Mouse (Mus musculus) forebrain, embryonic 16.5 days (tissue): ENCODE measurements around the gene Lat. TPM values are rescaled to one million over a fixed set of nuclear protein-coding genes. Genes with fewer than 3 reads are reported as not detected.
"Not testable (repeated sequence)": the region's sequence is repeated elsewhere in the genome, so short reads cannot be mapped to it uniquely, and the experiment has no call there.

ENCODE experiments used
- ATAC-seq: fragments of 200-750 bp; cut with Nextera tagmentation; 2 replicates; pipeline ENCODE4 v1.8.0; 2017; ENCODE audit warnings: mild to moderate bottlenecking, moderate library complexity
- H3K27ac ChIP-seq: fragments of 300-500 bp; sonication (generic); 2 replicates; pipeline ENCODE4 v1.5.1; 2014; ENCODE audit warnings: low read length, control low read depth
- H3K27me3 ChIP-seq: fragments of 300-500 bp; sonication (generic); replicated peaks from 2 replicates; pipeline ENCODE4 v1.6.1; 2014; ENCODE audit warnings: low read length; ENCODE audit not compliant: control insufficient read depth, insufficient read depth
- H3K36me3 ChIP-seq: fragments of 300-500 bp; sonication (generic); 2 replicates; pipeline ENCODE4 v1.6.1; 2014; ENCODE audit not compliant: control insufficient read depth, insufficient read depth
- H3K4me1 ChIP-seq: fragments of 300-500 bp; sonication (generic); replicated peaks from 2 replicates; pipeline ENCODE4 v1.6.1; 2014; ENCODE audit warnings: low read length; ENCODE audit not compliant: control insufficient read depth, insufficient read depth
- H3K4me2 ChIP-seq: fragments of 300-500 bp; sonication (generic); 2 replicates; pipeline ENCODE4 v1.6.1; 2014; ENCODE audit warnings: mild to moderate bottlenecking, low read length, control low read depth
- H3K4me3 ChIP-seq: fragments of 300-500 bp; sonication (generic); replicated peaks from 2 replicates; pipeline ENCODE4 v1.5.1; 2014; ENCODE audit warnings: mild to moderate bottlenecking, low read length, control low read depth
- H3K9ac ChIP-seq: fragments of 300-500 bp; sonication (generic); replicated peaks from 2 replicates; pipeline ENCODE4 v1.6.1; 2014; ENCODE audit warnings: low read depth, low read length, control low read depth
- H3K9me3 ChIP-seq: fragments of 300-500 bp; sonication (generic); 2 replicates; pipeline ENCODE4 v1.6.1; 2016; ENCODE audit warnings: low read length; ENCODE audit not compliant: control insufficient read depth
- WGBS: fragments of 180-500 bp; shearing (Covaris S2); extraction: QIAGEN DNeasy Blood & Tissue Kit; methylation state at CpG from one replicate; pipeline ENCODE4 v1.1.7; 2014; 5-methylcytosine and 5-hydroxymethylcytosine counted together
- microRNA-seq: library from miRNA; unstranded; fragments of <30 nt; microRNA quantifications from one replicate; pipeline ENCODE4, GENCODE M21; 2017
- polyA plus RNA-seq: library from polyadenylated mRNA; unstranded; fragments of >200 nt; fragmentation: Nextera tagmentation; extraction: Ambion mirVana; gene quantifications from 2 replicates; pipeline ENCODE4 v1.2.1, GENCODE M21; 2015

The Lat gene
- polyA plus RNA-seq, 1 experiment from 2014 or later, result 0.98 TPM

DNA sequence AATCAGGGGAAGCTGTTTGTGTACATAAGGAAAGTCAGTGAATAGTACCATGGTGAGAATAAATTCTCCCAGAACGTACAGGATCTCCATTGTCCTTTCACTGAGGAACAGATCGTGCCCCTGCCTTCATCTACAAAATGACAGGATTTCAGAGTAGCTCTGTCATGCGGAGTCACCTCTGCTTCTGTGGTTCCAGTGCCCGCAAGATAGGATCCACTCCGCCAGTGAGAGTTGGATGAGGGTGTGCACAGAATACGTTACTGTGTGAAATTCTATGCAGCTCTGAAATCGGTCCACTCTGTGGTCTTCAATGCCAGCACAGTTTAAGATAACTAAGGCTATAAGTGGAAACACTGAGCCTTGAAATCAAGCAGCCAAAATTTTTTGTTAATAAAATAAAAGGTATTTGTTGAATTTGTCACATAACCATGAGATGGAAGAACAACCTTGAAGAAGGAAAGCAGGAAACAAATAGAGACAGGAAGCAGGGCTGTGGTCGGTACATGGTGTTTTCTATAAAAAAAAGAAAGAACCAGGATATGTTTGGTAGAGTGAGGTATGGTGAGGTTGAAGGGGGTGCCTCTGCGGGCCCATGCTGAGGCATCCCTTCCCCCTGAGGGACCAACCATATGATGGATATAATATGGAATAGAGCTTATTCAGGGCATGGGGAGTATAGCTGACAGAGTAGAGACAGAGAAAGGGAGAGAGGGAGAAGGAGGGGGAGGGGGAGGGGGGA, 39.3 kb downstream of the Lat start:
- H3K4me1 ChIP-seq, result no peaks in the 10 kb centered on the region
- no peak overlapping the region for H3K9ac ChIP-seq
- H3K27me3 ChIP-seq, result no peaks in the 10 kb centered on the region
- WGBS, result 90% methylated on average over 9 of the region's 9 CpGs
- no peak overlapping the region for H3K4me2 ChIP-seq
- H3K27ac ChIP-seq, result no peak overlapping the region
- no peaks in the 10 kb centered on the region for H3K9me3 ChIP-seq
- H3K4me3 ChIP-seq, result no peak overlapping the region
- H3K36me3 ChIP-seq, result no peaks in the 10 kb centered on the region
- no peak for ATAC-seq

GRCm38 (mm10) chr7:126328848-126329247, 40.5 kb downstream of the Lat start:
- H3K27me3 ChIP-seq, result not testable (repeated sequence)

GRCm38 (mm10) chr7:126325576-126326273, 43.6 kb downstream of the Lat start:
- H3K9ac ChIP-seq, H3K4me3 ChIP-seq, H3K36me3 ChIP-seq, H3K27me3 ChIP-seq, H3K4me1 ChIP-seq, H3K4me2 ChIP-seq, ATAC-seq, H3K27ac ChIP-seq, H3K9me3 ChIP-seq: not testable (repeated sequence)
- WGBS, result 16% methylated on average over 9 of the region's 9 CpGs

More at GRCm38 (mm10) chr7:126328848-126329247, 40.5 kb downstream of the Lat start:
- not testable (repeated sequence) for H3K4me1 ChIP-seq, H3K27ac ChIP-seq, H3K4me2 ChIP-seq, ATAC-seq, H3K9ac ChIP-seq, H3K9me3 ChIP-seq, H3K36me3 ChIP-seq, H3K4me3 ChIP-seq
- 96% methylated on average over 4 of the region's 6 CpGs for WGBS

DNA sequence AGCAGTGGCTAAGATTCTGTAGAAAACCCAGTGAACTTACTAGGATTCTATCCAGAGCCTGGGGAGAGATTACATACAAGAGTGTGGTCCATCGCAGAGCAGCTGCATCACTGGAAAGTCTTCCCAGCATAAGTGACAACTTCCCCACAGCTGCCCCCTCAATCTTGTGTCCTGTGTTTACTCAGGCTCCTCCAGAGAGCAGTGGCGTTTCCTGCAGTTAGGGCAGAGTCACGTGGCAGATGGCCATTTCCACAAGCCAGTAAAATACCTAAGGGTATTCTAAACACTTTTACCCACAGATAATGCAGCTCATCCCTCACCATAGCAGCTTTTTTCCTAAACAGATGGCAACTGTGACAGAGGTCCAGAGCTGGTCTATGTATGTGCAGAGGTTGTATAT, 44.6 kb downstream of the Lat start:
- H3K4me1 ChIP-seq, result no peaks in the 10 kb centered on the region
- H3K4me2 ChIP-seq, result no peak overlapping the region
- 60% methylated on average over 3 of the region's 3 CpGs for WGBS
- H3K36me3 ChIP-seq, result no peaks in the 10 kb centered on the region
- no peak overlapping the region for H3K4me3 ChIP-seq
- ATAC-seq, result no peak
- no peaks in the 10 kb centered on the region for H3K9me3 ChIP-seq
- no peak overlapping the region for H3K27ac ChIP-seq
- H3K9ac ChIP-seq, result no peak overlapping the region
- no peaks in the 10 kb centered on the region for H3K27me3 ChIP-seq

- no peak for ATAC-seq
- 10% methylated on average over 11 of the region's 11 CpGs for WGBS
- Histone ChIP-seq H3K9ac (no peak overlapping the region), H3K4me3 (no peak overlapping the region), H3K27me3 (no peaks in the 10 kb centered on the region), H3K9me3 (no peaks in the 10 kb centered on the region), H3K4me2 (no peak overlapping the region), H3K27ac (no peak overlapping the region), H3K4me1 (no peaks in the 10 kb centered on the region), H3K36me3 (no peaks in the 10 kb centered on the region)
Measured at GRCm38 (mm10) chr7:126323729-126324128, 45.6 kb downstream of the Lat start.

DNA sequence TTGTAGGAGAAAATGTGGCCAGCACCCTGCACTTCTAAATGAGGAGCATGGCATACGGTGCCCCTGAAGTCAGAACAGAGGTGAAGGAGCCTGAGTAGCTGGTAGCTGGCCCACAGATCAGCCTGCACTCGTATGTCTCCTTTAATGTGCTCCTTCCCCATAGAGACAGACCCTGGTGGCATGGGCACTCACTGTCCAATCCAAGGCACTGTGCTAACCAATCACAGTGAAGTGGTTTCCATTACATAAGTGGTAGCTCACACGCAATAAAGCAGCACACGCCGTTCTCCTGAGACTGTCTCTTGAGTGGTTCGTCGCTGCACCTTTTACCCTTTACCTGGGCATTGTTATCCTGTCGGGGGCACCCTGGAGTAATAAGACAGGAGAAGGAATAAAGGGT, 55.1 kb downstream of the Lat start:
- H3K4me1 ChIP-seq, result no peaks in the 10 kb centered on the region
- H3K27me3 ChIP-seq, result no peaks in the 10 kb centered on the region
- H3K4me2 ChIP-seq, result no peak overlapping the region
- no peak overlapping the region for H3K9ac ChIP-seq
- no peak overlapping the region for H3K4me3 ChIP-seq
- no peak overlapping the region for H3K27ac ChIP-seq
- H3K9me3 ChIP-seq, result no peaks in the 10 kb centered on the region
- 82% methylated on average over 8 of the region's 8 CpGs for WGBS
- no peak for ATAC-seq
- no peaks in the 10 kb centered on the region for H3K36me3 ChIP-seq

Small RNA genes lying within 50 kb of the gene (microRNA-seq; reads per million reads assigned to microRNA genes)
- gene Mir7058, result not detected

Other genes starting within 250 kb of the Lat start
- 48.5 and 51.9 TPM in 2 replicates for gene Xpo6, start 169.1 kb downstream of the Lat start, polyA plus RNA-seq
- gene Sbk1, start 97.0 kb downstream of the Lat start, polyA plus RNA-seq, result 295 and 323 TPM in 2 replicates
- gene Spns1, start 7.9 kb upstream of the Lat start, polyA plus RNA-seq, result 75.5 and 80.1 TPM in 2 replicates
- gene Nfatc2ip, start 27.2 kb upstream of the Lat start, polyA plus RNA-seq, result 2.6 and 2.9 TPM in 2 replicates
- not detected in 2 replicates for gene Cd19, start 45.3 kb upstream of the Lat start, polyA plus RNA-seq
- 24.4 and 26.5 TPM in 2 replicates for gene Rabep2, start 59.2 kb upstream of the Lat start, polyA plus RNA-seq
- 0.30 and 0.51 TPM in 2 replicates for gene Atp2a1, start 93.5 kb upstream of the Lat start, polyA plus RNA-seq
- gene Sh2b1, start 105.9 kb upstream of the Lat start, polyA plus RNA-seq, result 71.2 and 73.9 TPM in 2 replicates
- 131 and 140 TPM in 2 replicates for gene Tufm, start 117.8 kb upstream of the Lat start, polyA plus RNA-seq
- 65.4 and 69.9 TPM in 2 replicates for gene Atxn2l, start 133.9 kb upstream of the Lat start, polyA plus RNA-seq
- 181 and 190 TPM in 2 replicates for gene Eif3c, start 196.8 kb upstream of the Lat start, polyA plus RNA-seq
- gene Apobr, start 215.4 kb upstream of the Lat start, polyA plus RNA-seq, result 0.29 and 0.77 TPM in 2 replicates
- 34.4 and 37.3 TPM in 2 replicates for gene Cln3, start 216.2 kb upstream of the Lat start, polyA plus RNA-seq
- gene Il27, start 225.4 kb upstream of the Lat start, polyA plus RNA-seq, result not detected in 2 replicates